Mouse (Mus musculus) testis, postnatal 10 days (tissue): Measurements from ENCODE around the gene Polr2j.
A peak's percentile ranks its signal among the peaks of the same experiment; 100 is the strongest.

Source experiments
- DNase-seq: peaks from one replicate; pipeline ENCODE4 v3.0.0; 2021; ENCODE audit warnings: low spot score

Polr2j gene

GRCm38 (mm10) chr5:136115891-136116783 lies at the start of gene Polr2j:
Gene Polr2j, plus strand, starts transcription at chr5:136116631.
- peak; percentile 97 for DNase-seq

DNA sequence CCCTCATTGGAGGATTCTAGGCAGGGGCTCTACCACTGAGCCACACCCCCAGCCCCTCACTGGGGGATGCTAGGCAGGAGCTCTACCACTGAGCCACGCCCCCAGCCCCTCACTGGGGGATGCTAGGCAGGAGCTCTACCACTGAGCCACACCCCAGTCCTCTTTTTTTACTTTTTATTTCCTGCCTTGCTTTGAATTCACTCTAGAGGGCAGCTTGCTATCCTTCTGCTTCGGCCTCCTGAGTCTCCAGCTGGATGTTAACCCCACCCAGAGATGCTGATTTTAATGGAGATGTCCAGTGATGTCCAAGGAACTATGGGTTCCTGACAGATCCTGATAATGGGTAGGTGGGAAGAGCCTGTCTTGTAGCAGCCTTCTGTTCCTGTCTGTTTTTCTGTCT lies 47.0 kb upstream of the Polr2j start:
- DNase-seq: no peak

GRCm38 (mm10) chr5:136073051-136073450 lies 43.4 kb upstream of the Polr2j start:
- no peak for DNase-seq

GRCm38 (mm10) chr5:136073526-136073925 lies 42.9 kb upstream of the Polr2j start:
- DNase-seq: no peak

DNA sequence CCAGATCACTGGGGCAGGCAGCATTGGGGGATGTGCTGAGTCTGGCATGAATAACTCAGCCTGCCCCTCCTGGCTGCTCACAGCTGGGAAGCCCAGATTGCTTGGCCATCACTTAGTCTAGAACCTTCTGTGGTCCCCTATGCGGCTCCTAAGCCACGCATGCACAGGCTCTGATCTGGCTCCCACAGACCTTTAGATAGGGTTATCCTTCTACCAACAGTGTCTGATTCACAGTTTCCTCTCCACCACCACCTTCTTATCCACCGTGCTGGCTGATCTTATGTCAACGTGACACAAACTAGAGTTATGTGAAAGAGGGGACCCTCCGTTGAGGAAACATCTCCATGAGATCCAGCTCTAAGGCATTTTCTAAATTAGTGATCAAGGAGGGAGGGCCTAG lies 41.4 kb upstream of the Polr2j start:
- no peak for DNase-seq

DNA sequence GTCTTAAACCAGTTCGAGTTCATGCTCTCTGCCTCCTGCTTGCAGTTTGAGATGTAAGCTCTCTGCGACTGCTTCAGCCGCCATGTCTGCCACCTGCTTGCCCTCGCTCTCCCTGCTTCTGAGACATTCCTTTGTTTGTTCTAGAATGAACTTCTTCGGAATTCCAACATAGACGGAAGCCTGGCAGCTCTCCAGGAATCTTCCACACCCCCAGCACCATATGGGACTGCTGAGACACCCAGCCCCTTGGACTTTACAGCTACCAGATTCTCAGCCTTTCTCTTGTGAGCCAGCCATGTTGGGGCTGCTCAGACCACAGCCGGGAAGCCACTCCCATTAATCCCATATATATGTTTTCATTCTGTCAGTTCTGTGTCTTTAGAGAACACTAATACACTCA lies 40.1 kb upstream of the Polr2j start:
- DNase-seq: no peak

DNA sequence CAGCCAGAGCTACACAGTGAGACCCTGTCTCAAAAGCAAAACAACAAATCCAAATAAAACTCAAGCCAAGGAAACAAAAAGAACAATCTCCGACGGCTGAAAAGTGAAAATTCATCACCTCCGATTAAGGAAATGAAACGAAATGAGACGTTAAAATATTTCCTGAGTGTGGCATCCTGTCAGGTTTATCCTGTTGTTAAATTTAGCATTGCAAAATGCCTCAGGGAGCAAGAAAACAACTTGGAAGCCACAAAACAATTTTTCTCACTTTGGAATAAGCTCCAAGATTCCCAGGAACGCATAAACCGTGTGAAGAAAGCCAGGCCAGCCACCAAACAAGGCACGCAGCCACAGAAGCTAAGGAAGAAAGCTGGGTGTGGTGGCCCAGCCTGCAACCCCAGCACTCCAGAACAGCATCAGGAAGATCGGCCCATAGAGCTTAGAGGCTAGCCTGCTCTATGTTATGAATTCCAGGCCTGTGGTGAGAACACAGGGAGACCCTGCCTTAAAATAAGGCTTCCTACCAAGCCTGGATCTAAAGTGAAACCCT lies 39.4 kb upstream of the Polr2j start:
- no peak for DNase-seq

DNA sequence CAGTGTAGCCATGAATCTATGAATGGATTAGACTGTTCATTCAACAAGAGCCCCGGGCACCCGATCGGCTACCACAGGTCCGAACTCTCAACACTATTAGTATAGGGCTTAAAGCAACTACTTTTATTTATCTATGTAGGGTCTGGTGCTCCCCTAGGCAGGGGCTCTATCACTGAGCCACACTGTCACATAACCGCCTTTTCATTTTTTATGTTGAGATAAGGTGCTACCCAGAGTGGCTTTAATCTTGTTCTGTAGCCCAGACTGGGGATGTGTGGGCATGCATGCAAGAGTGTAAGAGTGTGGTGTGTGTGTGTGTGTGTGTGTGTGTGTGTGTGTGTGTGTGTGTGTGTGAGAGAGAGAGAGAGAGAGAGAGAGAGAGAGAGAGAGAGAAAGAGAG lies 38.3 kb upstream of the Polr2j start:
- no peak for DNase-seq

DNA sequence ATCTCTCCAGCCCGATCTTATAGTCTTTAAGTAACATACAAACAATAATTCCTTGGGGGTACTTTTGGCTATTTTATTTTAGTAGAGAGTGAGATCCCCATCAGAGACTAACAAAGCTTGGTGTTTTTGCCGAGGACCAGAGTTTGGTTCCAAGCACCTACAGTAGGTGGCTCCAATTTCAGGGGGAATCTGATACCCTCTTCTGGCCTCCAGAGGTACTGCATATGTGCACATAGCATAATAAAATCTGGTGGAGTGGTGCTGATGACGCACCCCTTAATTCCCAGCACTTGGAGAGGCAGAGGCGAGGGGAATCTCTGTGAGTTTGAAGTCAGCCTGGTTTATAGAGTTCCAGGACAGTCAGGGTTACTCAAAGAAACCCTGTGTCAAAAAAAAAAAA lies 34.1 kb upstream of the Polr2j start:
- no peak for DNase-seq

DNA sequence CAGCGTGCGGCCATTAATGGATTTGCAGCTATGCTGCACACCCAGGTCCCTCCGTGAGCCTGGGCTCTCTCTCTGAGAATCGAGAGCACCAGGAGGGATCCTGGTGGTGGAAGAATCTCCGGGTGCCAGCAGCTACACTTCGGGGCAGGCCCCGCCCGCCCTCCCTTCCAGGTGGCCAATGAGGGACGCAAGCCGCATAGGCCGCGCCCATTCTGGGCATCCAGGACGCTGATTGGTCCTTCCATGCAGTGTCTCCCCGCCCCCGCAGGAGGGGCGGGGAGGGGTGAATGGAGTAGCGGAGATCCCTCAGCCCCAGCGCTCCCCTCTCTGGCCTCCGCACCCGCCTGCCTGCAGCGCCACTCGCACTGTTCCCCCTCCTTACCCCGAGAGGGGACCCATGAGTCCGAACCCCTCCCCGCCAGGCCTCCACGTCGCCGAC lies 32.7 kb upstream of the Polr2j start, which contains the start of gene Rasa4:
Gene Rasa4, plus strand, starts transcription at position 248 of the 439 bp plus-strand sequence.
- peak; percentile 94 for DNase-seq

DNA sequence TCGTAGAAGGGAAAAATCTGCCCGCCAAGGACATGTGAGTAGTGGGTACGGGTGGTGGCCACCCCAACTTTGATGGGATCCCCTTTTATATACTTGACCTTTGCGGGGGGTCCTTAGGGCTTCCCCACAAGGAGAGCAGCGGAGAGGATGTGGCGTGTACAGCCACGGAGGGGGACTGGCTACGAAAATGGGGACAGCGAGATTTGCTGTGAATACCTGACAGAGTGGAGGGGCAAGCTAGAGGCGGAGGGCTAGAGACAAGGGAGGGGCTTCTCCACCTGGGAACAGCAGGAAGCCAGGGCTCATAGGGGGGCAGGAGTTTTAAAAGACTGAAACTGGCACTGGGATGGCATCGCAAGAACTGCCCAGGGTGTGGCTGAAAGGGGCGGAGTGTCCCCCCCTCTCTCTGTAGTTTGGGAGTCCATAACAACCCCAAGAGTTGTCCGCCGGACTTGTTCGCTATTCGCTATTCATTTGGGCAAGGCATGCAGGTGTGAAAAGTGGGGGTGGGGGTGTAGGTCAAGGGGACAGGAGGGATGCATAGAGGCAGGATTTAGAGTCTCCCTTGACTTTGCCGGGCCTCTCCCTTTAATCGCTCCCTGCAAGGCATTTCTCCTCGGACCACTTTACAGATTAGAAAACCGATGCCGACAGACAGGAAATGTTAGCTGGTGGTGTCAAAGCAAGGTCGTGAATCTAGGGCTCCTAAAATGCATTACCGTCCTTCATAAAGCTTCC lies 32.1 kb upstream of the Polr2j start:
- DNase-seq: no peak

- peak; percentile 73 for DNase-seq
Observed at GRCm38 (mm10) chr5:136084891-136085651, 31.4 kb upstream of the Polr2j start.

GRCm38 (mm10) chr5:136086290-136086689 lies 30.1 kb upstream of the Polr2j start:
- DNase-seq: no peak

GRCm38 (mm10) chr5:136088821-136089575 lies 27.4 kb upstream of the Polr2j start:
- peak; percentile 61 for DNase-seq

- DNase-seq: no peak
Observed at GRCm38 (mm10) chr5:136091927-136092326, 24.5 kb upstream of the Polr2j start.

DNA sequence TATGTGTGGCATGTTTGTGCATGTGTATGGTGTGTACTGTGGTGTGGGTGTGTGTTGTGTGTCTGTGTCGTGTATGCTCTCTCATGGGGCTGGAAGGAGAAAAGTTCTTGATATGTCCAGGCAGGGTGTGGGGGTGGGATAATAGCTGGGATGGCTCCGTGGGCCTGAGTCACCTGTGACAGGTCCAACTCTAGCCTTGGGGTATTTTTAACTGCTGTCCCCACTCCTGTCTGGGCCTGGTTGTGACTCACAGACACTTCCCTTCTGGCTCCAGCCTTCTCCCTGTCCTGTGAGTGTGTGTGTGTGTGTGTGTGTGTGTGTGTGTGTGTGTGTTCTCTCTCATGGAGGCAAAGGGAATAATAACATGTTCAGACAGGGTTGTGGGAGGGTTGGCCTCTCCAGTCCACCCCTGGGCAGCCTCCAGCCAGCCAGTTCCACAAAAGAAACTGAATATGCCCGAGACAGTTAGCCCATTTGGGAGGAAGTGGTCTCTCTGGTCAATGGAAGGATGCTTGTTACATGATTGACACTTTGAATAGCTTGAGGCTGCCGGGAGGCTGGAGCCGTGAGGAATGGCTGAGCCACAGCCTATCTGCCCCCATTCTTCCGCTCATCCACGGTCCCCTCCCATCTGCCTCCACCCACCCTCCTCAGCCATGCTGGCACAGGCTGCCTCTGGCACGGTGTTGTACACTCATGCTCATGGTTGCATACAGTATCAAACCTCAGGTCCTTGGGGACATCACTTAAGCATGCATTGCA lies 22.0 kb upstream of the Polr2j start:
- DNase-seq: no peak

DNA sequence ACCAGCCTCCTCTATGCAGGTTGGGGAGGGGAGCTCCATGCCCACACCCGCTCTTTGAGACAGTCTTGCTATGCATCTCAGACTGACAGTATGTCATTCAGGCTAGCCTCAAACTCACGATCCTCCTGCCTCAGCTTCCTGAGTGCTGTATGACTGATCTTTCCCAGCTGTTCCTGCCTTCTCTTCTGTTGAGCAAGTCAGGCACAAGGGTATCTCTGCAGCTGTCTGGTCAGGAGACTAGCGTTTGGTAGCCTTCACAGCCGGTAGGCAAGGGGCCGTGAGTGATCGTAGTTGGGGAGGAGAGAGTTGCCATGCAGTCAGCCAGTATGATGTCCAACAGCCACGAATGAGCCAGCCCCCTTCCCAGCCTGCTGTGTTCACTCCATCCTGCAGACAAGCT lies 21.3 kb upstream of the Polr2j start:
- DNase-seq: no peak

GRCm38 (mm10) chr5:136098536-136098935 lies 17.9 kb upstream of the Polr2j start:
- DNase-seq: no peak

GRCm38 (mm10) chr5:136102099-136102820 lies 14.2 kb upstream of the Polr2j start:
- peak; percentile 81 for DNase-seq

- DNase-seq: peak; percentile 85
Observed at GRCm38 (mm10) chr5:136104511-136104910, 11.9 kb upstream of the Polr2j start.
